Mouse (Mus musculus) layer of hippocampus, adult 9-10 months (tissue): ENCODE measurements around the gene Rmdn2.

Experiments used
- DNase-seq: peaks from one replicate; pipeline ENCODE4 v3.0.0; 2022; ENCODE audit warnings: low spot score

Rmdn2 gene

DNA sequence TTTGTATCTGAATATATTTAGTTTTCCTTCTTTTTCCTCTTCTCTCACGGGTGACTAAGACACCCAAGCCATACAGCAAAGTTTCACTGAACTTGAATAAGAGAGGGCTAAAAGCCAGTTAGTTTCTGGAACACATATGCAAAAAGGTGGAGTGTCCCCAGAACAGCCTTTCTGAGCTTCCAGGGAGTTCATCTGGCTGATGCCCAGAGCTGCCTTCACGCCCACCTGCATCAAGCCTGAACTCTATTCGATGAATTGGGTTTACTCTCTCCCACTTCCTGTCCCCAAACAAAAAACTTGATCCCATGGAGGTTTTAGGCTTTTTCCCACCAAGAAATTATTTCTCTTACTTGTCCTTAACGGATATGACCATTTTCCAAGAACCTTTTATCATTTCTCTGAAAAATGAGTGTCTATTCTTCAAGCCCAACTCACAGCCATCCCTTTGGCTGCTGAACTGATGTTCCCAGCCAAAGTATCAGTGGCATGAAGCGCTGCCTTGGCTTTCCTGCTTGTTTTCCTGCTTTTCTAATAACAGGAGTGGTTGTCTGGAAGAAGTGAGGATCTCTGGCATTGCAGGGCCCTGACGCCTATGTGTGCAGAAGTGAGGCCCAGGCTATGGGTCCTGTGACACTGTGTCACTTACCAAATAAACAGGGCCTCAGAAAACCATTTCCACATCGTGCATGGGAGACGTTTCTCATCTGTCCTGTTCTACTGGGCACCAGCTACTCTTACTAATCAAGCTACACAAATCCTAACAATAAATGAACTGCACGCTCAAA lies 94.2 kb downstream of the Rmdn2 start:
- no peak for DNase-seq

DNA sequence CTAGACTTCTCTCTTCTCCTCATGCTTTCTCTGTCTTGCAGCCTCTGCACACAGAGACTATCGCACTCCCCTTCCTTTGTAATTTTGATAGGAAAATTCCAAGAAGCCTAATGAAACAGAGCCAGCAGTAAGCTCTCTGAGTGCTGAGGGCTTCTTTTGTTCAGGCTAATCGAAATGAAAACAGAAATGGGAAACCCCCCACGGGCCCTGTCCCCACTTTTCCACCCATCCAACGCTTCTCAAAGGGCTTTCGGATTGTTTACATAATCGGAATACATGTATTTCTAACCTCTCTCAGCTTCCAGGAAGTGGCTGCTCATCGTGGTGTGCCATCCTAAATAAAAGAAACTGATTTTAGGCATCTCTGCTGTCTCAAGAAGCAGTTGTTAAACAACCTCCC lies 96.5 kb downstream of the Rmdn2 start:
- no peak for DNase-seq

DNA sequence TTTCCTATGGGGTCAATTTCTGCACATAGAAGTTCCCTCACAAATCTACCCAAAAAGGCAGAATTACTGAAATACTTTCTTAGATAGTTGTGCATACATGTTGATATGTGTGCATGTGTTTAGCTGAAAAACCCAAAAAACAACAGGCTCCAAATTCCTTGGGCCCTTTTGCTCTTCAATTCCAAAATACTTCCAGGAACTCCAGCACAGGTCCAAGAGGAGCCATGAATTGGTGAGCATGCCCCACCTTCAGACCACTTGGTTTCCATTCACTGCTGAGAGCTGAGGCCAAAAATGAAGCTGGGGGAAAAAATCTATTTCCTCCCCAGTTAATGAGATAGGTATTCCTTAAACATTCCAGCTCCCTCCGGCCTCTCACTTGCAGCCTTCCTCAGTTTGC lies 98.1 kb downstream of the Rmdn2 start:
- no peak for DNase-seq

DNA sequence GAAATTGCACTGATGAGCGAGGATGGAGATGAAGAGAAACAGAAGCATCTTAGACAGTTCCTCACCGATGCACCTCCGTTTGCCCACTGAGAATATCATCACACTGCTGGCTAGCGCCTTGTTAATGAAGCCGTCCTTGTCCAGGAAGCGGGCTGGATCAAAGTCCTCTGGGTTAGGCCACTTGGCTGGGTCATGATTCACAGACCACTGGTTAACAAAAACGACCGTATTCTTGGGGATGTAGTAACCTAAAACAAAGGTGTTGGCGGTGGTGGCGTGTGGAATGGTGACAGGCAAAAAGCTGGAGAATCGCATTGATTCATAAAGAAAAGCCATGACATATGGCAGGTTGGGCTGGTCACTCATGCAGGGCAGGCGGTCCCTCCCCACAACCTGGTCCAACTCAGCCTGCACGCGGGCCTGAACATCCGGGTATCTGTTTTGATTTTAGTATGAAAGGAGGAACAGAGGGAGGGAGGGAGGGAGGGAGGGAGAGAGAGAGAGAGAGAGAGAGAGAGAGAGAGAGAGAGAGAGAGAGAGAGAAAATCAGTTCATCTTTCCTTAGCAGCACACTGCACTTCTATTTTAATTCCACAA lies 98.7 kb downstream of the Rmdn2 start:
- no peak for DNase-seq

DNA sequence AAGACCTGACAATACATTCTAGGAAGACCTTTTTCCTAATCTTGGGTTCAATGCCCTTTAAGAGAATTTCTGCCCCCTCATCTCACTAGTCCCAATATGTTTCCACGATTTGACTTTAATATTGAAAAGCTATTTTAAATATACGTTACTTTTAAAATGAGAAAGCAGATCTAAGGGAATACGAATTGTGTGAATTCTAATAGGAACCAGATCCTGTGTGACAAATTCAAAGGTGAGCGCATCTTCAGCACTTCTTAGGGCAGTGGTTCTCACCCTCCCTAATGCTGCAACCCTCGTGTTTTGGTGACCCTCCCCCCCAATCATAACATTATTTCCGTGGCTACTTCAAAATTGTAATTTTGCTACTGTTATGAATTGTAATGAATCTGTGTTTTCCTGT lies 100.3 kb downstream of the Rmdn2 start:
- DNase-seq, result no peak

DNA sequence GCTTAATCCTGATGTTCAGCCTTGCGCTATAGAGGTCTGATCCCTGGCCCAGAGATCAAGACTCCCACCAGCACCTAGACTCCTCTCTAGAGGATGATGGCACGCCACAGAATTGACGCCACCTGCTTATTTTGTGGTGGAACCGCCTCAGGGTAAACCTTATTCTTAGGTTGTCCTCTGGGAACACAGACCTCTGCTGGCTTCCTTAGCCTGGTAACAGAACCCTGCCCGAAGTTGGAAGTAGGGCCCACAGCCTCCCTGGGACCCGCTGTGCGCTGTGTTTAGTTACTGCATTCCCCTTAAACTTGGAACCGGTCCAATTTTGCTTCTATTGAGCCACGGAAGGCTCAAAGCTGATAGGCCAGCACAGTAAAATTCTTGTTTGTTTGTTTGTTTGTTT lies 100.9 kb downstream of the Rmdn2 start:
- no peak for DNase-seq

DNA sequence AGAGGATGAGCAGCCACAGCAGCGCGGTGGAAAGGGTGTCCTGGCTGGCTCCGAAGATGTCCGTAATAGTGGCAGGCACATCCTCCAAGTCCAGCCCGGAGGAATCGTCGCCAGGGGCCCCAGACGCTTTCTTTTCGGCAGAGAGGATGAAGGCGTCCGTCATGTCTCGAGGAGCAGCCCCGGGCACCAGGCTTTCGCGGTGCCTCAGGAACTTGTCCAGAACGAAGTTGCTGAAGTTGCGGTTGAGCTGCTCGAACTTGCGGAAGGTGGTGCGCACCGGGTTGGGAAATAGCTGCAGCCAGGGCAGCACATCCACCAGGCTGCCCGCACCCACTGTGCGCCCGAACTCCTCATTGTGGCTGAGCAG lies 101.6 kb downstream of the Rmdn2 start:
- no peak for DNase-seq

DNA sequence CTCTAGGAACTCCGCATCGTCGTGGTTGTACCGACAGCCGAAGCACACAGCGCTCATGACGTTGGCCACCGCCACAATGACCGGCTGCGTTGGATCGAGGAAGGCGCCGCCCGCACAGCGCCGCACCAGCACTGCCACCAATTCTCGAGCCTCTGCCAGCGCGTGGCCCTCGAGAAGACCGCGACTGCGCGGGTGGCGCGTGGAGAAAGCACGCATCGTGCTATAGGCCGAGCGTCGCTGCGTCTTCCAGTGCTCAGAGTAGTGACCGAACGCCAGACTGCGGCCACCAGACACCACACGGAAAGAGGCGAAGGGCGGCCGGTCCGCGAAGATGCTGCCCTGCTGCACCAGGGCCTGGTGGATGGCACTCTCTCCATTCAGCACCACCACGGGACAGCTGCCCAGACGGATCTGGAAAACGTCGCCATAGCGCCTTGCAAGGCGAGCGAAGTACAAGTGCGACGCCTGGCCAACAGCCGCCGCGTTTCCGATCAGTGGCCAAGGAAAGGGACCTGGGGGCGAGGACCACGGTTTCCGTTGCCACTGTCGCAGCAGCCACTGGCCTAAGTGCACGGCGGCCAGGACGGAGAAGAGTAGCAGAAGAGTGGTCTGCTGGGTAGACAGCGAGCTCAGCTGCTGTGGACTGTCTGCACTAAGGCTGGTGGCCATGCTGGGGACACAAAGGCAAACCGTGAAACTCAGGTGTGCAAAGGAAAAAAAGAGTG lies 102.1 kb downstream of the Rmdn2 start:
- DNase-seq, result no peak

DNA sequence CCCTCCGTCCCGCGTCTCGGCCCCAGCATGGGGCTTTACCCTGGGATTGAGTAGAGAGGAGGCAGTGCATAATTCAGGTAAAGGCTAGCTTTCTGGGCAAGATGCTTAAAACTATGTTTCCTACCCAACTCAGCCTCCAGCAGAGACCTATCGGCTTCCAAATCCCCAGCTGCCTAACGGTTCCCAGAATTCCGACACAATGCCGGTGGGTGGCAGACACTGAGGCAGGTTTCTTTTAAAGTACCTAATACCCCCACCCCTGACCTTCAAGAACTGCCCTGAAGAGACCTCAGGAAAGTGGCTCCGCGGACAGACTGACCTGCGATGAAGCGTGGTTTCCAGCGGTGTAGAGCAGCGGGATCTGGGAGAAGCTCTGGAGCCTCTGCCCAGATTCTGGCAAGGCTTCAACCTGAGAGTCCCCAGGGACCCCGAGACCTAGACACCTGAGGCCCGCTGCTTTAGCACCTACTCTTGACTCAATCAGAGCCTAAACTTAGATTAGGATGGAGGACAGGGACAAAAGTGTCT lies 102.8 kb downstream of the Rmdn2 start:
- DNase-seq, result no peak

DNA sequence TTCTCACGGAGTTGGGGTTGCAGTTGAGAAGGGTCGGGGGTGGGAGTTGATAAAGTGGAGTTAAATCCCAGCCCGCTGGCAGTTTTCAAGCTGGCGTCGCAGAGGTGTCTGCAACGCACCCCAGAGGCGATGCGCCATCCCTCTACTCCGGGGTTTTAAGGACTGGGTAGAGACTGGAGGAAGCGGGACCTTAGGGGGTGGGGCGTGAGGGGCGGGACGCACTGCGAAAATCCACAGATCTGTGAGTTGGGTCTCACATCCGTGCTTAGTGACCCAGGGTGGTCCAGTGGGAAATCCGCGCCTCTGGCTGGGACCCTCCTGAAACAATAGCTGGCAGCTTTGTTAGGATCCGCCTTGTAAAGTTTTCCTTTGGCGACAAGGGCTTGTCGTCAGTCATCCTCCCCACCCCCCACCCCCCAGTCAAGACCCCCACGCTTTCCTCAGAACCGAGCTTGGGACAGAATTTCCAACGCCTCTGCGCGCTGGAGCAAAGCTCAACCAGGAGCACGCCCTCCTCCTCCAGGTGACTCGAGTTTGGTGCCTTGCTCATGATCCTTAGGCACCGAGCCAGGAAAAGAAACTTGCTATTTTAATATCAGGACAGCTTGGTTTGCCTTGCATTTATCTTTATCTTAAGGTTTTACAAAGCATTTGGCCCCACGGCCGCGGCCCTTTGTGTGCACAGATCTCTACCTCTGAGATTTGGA lies 103.4 kb downstream of the Rmdn2 start, which contains the start of gene Cyp1b1:
Gene Cyp1b1 (minus strand): TSS at position 131 of the 707 bp plus-strand sequence.
- no peak for DNase-seq

DNA sequence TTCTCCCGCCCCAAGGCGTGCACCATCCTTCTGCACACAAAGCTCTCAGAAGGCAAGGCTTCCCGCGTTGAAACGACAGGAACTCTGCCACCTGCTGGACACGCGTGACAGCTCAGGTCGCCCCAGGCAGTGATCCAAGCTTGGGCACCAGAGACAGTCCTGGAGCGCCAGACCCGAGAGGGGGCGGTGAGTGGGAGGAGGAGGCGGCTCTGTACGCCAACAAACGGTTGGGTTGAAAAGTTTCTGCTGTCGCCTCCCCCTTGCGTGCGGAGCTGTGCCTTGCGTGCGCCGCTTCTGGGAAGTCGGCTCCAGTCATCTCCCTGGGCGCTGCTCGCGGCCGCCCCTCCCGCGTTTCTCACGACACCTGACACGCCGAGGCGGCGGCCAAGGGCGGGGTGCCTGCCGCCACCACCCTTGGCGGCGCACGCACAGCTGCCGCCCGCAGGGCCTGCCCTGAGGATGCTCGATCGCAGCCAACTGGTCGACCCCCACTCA lies 104.0 kb downstream of the Rmdn2 start:
- DNase-seq, result peak; percentile 45

DNA sequence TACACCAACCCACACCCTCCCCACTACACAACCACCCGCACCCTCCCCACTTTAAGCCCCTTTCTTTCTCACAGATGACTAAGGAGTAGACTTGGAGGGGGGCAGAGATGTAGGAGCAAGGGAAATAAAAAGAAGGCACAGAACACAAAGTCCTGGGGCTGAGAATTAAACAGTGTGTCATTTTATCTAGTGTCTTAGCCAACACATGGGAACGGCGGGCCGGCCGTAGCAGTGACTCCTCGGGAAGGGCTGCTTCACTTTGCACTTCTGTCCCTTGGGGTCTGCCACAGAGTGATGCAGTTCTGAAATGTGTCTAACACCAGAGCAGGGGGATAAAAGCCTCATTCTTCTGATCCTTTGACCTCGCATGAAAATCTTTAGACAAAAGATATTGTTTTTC lies 109.0 kb downstream of the Rmdn2 start:
- no peak for DNase-seq

DNA sequence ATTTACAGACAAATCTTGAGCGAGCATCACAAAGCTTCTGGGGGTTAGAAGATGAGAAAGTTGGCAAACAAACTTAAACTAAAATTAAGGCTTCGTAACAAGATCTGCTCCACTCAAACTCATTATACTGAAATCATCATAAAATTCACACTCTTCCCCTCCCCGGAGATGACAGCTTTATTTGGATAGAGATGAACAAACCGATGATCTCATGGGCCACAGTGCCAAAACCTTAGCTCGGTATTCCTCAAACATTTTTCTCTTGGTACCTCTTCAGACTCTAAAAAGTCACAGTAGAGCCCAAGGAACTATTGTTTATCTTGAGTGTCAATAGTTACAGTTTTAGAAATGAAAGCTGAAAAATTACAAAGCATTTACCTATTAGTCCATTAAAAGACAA lies 115.0 kb downstream of the Rmdn2 start:
- no peak for DNase-seq

DNA sequence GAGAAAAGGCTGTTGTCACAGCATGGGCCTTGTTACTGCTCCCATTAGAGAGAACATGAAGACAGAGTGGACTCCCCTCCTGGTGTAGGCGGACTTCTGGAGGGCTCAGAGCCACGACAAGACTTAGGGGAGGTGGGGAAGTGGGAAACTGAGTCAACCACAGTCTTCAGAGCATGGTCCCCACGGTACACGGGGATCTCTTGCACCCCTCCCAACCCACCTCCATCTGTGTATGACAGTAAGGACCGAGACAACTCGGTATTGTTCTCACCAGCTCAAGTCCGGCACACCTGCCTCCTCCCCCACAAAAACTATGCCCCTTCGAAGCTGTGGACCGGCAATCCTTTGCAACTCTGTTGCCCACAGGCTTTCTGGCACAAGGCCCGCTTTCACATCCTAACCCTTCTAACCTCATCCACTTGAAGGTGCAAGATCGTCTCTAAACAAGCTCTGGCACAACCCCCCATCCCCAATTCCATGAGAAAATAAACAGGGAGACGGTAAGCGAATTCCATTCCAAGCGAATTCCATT lies 116.5 kb downstream of the Rmdn2 start:
- DNase-seq, result no peak

DNA sequence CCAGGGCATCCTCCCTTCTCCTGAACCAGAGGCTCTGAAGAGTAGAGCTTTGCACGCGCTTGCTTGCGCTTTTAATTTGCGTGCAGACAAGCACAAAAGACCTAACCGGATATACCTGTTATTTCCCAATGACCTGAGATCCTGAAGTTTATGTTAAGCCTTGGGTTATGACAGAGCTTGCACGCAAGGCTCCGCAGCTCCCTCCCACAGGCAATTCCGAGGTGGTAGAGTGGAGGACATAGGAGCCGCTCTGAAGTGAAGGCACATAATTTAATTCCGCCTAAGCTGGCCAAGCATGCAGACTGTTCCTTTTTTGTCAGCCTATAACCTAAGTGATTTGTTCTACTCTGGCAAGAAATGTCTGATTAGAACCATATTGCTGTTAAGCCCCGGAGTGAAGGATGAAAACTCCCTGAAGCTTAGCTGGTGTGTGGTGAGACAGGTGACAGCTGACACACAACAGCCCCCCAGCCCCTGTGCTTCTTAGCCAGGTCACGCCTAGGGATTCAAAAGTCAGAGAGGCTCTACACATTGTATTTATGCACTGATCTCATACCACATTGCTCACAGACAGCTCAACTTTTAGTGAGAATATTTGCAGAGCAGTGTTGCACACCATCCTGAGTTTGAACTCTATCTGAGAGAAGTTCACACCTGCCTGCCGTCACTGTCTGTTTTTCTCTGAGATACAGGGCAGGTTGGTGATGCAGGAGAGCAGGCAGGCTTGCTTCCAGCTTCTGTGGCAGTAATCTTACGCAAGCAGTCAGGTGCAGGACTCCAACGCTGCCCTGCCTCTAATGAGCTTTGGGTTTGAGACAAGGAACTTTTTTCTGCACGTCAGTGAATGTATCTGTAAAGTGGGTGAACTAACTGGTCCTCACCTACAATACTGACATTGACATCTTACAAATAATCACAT lies 117.2 kb downstream of the Rmdn2 start:
- no peak for DNase-seq

DNA sequence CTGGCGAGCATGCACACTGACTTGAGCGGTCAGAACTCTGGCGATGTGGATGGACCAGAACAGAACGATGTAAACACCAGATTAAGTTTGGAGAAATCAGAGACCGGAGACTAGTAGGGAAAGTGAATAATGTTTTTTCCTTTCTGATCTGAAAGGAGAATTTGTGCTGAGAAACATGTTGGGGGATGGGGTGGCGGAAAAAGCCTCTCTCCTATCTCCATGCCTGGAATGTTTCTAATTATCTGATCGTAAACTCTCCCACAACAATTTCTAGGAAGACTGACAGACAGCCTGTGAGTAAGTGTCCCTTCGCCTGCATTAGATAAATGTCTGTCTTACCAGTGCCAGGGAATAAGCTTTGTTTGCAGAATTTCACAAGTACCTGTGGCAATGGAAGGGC lies 119.3 kb downstream of the Rmdn2 start:
- DNase-seq, result no peak

DNA sequence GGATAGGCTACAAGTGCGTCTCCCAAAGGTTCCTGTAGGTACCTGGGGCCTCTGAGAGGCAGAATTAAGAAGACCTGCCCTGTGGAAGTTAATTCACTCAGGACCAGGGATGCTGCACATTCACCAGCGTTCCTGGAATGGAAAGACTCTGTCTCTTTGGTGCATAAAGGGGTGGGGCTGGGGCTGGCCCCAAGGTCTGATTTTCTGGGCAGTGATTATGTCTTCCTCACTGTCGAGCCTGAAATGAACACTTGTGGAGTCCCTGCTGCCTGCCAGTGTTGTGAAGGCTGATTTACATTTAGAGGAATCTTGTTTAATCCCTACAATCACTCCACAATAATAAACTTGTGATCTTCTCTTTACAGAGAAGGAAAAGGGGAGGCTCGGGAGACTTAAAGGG lies 121.4 kb downstream of the Rmdn2 start:
- DNase-seq, result no peak

DNA sequence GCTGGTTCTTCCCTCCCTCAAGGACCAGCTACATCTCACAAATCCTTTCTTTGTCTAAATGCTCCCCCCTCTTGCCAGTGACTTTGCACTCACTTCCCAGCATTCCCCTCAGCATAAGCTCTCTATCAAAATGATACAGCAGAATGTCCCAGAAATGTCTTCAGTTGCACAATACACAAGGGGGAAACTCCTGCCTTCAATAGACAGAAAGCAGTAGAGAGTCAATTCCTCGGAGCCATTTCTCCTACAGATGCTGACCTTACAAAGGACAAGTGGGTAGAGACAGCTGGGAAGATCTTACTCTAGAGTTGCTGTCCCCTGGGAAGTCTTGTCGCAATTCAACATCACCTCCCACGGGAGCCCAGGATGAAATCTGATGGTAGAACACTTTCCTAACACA lies 125.9 kb downstream of the Rmdn2 start:
- no peak for DNase-seq

DNA sequence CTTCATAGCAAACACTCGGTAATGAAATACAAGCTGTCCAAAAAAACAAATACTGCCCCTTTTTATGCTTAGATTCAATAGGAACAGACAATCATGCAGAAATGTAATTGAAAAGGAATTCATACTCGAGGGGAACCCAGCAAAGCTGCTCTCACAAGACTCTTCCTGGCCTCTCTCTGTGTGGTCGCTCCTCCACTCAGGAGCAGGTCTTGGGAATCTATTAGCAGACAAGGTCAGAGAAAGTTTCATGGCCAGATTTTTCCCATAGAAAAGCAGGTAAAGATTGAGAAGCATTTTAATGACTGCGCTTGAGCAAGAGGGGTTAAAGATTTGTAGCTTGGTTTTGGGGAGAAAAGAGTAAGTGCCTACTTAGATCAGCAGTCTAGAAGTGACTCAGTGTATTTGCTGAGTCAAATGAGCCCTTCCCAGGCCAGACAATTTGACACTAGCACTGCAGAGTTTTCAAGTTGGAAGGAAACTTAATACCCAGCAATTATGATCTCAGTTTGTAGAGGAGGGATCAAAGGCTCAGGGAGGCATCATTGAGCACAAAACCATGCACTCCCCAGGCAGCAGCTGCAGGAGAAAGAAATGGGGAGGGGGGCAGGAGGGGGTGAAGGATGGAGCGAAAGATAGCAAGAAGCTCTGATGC lies 127.3 kb downstream of the Rmdn2 start:
- no peak for DNase-seq

DNA sequence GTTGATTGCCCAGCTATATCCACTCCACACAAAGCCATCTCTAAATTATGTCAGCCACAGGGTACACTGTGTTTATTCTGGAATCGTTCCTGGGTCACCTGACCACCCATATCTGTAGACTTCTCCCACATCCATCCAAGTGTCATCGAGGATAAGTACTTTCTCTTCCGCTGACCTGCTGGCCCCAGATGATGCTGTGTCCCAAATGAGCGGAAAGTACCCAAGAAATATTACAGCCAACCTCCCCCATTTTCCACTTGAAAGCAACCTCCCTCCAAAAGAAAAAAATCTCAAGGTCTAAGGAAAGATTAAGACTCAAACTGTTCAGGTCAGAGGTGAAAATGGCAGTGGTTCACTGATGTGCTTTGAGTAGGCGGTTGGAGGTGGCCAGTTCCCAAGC lies 131.0 kb downstream of the Rmdn2 start:
- no peak for DNase-seq
